8 mouse cellular contexts compared by ENCODE assay signal in genomic region chr3:96500691-96501265, GRCm38 (mm10). TPM values are rescaled to one million over a fixed set of nuclear protein-coding genes. Genes with fewer than 3 reads are reported as not detected.
DNase-seq lines count a peak whose midpoint lies in the region; ATAC-seq lines count a peak whose summit lies in the region.

No protein-coding gene starts in this region.

- H3K4me1 ChIP-seq in hindbrain, embryonic 16.5 days (ENCODE audit: control insufficient read depth, insufficient read depth, low read depth, low read length) = peaks cover 9% of the 10 kb centered on the region

- H3K4me2 ChIP-seq in hindbrain, embryonic 16.5 days (ENCODE audit: low read length) = peak overlapping the region; percentile 82

- H3K36me3 ChIP-seq in hindbrain, embryonic 16.5 days (ENCODE audit: control insufficient read depth, insufficient read depth, low read length) = no peaks in the 10 kb centered on the region

- H3K27me3 ChIP-seq in hindbrain, embryonic 16.5 days (replicated peaks; ENCODE audit: control insufficient read depth, insufficient read depth, low read length) = no peaks in the 10 kb centered on the region

- H3K27ac ChIP-seq in hindbrain, embryonic 16.5 days (ENCODE audit: low read depth, low read length) = peak overlapping the region; percentile 70

- H3K9me3 ChIP-seq in hindbrain, embryonic 16.5 days (ENCODE audit: control insufficient read depth, low read length) = no peaks in the 10 kb centered on the region

- ATAC-seq in hindbrain, embryonic 16.5 days = peak; percentile 71

- DNase-seq in WW6 (ENCODE audit: low read depth, low spot score) = peak; percentile 45
- DNase-seq in cerebellum, postnatal 36 days = peak; percentile 89 to 94
- peak; percentile 90 to 94 for DNase-seq in frontal cortex, postnatal 36 days (ENCODE audit: low spot score in 2 of 2)
- peak; percentile 86 to 91 for DNase-seq in left cerebral cortex, adult 18-20 months (ENCODE audit: low spot score in 2 of 2)
- peak; percentile 84 to 89 for DNase-seq in lung, postnatal 4 days
- DNase-seq in retina, postnatal 1 day = peak; percentile 92
- DNase-seq in thymus, postnatal 4 days = peak; percentile 92

- under 1% methylated on average over 19 of the region's 19 CpGs for WGBS in hindbrain, embryonic 16.5 days

- H3K9ac ChIP-seq in hindbrain, embryonic 16.5 days (ENCODE audit: low read depth, low read length) = peak overlapping the region; percentile 62

- peak overlapping the region; percentile 47 for H3K4me3 ChIP-seq in hindbrain, embryonic 16.5 days (ENCODE audit: low read length)

RNA-seq across cellular contexts. Expression of gene Hfe2, which starts 24.2 kb away (rescaled TPM):
- 3.3 and 3.5 TPM in 2 replicates for polyA plus RNA-seq in hindbrain, embryonic 16.5 days (2015; fragmentation: Nextera tagmentation; extraction: Ambion mirVana)
- total RNA-seq in left cerebral cortex, adult 18-20 months (2021) = 1 to 10 TPM; 1.3 to 1.5 TPM

RNA-seq across cellular contexts. Expression of gene BC107364, which starts 48.7 kb away (rescaled TPM):
- polyA plus RNA-seq in hindbrain, embryonic 16.5 days (2015; fragmentation: Nextera tagmentation; extraction: Ambion mirVana) = not detected in 2 replicates
- total RNA-seq in left cerebral cortex, adult 18-20 months (2021) = not detected

RNA-seq across cellular contexts. Expression of gene Txnip, which starts 57.0 kb away (rescaled TPM):
- polyA plus RNA-seq in hindbrain, embryonic 16.5 days (2015; fragmentation: Nextera tagmentation; extraction: Ambion mirVana) = 51.0 and 53.6 TPM in 2 replicates
- total RNA-seq in left cerebral cortex, adult 18-20 months (2021) = 10 to 100 TPM; 19.4 to 25.9 TPM

Comparison
In these comparisons a context has a peak if more than half of its experiments do, and no peak if none do; other contexts are left out.
1. Peak in every context shown above with its lines: DNase-seq, ATAC-seq, H3K4me3 ChIP-seq and H3K27ac ChIP-seq.